Mouse (Mus musculus) adrenal gland, adult 8-10 months (tissue): ENCODE results near the gene Upp2. TPM values are rescaled to one million over a fixed set of nuclear protein-coding genes. Genes with fewer than 3 reads are reported as not detected.

Experiments
- DNase-seq: peaks from one replicate; pipeline ENCODE4 v3.0.0; 2022
- total RNA-seq, 4 experiments: library from RNA; stranded (reverse); gene quantifications; 2 replicates each; pipeline ENCODE4 v1.2.4; 2022

Gene Upp2
- total RNA-seq, 4 experiments from 2014 or later, result 11.2 to 25.6 (median 20.1) TPM

DNA sequence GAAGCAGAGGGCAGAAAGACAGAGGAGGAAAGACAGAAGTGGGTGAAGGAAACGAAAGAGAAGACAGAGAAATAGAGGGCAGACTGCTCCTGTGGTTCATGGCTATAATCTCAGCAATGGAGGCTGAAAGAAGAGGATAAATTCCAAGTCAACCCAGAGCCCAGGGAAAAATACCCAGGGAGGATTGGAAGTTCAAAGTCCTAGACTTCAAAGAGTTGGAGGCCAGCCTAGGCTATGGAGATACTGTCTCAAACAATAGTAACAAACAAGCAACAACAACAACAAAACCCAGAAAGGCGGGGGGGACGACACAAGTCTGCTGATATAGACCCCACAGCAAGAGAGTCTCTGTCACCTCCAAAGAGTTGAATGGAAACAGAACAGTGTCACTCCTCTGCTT is 14.8 kb upstream of the Upp2 start:
- no peak for DNase-seq

DNA sequence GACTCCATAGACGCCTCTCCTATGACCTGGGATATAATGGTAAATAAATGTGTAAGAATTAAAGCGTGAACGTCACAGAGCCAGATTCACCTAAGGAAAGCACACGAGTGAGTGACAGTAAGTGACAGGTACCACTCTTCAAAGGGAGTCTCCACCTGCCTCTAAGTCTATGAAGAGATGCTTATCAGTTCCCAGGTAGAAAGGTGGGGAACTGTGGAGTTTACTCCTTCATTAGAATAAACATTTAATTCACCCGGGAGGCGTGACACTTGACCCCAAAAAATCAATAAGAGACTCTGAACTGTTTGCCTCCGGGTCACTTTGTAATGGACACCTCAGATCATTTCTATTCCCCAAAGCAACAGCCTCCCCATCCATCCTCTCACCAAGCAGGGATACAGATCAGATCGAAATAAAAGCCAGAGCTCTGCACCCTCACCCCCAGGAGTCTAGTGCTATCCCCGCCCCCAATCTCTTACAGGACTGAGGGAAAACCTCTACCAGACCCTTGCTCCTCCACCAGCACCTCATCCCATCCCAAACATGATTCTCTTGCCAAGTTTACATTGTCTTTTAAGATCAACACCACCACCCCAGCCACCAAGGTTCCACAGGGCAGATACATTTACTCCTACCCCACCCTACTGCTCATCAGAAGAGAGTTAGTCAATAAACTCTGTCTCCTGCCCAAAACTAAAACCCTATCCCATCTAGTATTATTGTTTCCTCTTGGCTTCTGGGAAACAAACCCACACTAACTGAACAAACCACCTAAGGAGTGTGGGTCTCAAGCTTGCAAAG is 9.9 kb upstream of the Upp2 start:
- no peak for DNase-seq

DNA sequence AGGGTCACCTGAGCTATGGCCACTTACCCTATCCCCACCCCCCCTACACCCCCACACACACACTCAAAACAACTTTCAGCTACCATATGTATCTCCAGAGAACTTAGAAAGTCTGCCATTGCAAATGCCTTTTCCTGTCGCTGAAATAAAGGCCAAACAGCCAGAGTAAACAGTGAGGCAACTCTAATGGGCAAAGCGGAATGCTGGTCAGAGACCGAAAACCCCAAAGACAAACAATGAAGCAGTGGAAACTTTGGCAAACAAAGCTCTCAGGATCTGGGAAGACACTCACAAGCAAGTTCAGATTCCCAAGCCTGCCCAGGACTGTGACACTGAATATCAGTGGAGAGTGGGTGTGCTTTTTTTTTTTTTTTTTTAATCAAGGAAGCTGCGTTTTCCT is 5.0 kb upstream of the Upp2 start:
- no peak for DNase-seq

DNA sequence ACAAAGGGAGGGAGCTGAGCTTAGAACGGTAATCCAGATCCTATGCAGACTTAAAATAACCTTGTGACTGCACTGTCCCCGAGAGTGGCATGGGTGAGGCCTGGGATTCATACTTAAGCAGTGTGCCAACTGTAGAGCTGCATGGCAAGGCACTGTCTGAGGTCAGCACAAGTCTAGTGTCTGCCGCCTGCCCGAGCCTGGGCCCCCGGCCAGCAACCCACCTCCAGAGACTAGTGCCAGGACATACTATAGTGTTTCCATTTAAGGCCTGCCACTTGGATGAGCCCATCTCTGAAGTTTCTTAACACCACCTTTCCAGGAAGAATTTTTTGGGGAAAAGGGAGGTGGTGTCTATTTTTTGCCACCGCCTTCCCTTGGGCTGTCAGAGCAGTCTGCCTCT is 1.8 kb upstream of the Upp2 start:
- DNase-seq, result peak; percentile 39

DNA sequence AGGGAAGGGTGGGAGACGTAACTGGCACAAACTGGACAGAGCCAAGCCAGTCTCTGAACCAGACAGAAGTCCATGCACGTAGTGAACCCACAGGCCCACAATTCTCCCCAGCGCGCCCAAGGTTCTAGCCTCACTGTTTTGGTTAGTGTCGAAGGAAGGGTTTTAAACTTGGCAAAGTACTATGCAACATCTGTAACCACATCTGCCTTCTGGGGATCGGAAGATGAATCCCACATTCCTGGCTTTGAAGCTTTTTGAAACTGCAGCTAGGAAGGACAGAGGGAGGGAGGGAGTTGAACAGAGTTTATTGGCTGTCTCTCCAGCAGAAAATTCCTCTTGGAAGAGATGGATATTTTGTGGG is 1.1 kb upstream of the Upp2 start:
- no peak for DNase-seq

DNA sequence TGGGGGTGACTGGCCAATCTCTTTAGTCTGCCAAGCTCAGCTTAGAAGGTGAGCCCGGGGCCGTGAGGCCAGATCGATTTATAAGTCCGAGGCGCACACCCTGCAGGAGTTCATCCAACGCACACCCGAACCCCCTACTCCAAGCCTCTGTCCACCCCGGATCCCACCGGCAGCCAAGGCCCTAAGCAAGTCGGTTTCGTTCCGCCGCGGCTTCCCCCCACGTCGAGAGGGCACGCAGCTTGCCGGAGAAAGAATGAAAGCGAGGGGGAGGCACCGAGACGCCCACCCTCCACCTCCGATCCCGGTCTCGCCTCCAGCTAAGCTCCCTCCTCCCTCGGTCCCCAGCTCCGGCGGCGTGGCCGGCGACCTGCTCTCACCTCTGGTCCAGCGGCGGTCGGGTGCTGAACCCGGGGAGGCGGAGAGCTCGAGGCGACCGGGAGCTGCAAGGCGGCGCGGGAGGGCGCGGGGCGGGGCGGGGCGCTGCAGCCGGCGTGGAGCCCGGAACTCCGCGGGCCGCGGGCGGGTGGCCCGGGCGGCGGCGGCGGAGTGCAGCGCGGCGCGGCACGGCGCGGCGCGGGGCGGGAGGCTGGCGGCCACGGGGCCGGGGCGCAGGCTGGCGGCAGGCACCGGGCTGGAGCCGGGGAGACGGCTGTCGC is 560 bp upstream of the Upp2 start:
- peak; percentile 56 for DNase-seq

DNA sequence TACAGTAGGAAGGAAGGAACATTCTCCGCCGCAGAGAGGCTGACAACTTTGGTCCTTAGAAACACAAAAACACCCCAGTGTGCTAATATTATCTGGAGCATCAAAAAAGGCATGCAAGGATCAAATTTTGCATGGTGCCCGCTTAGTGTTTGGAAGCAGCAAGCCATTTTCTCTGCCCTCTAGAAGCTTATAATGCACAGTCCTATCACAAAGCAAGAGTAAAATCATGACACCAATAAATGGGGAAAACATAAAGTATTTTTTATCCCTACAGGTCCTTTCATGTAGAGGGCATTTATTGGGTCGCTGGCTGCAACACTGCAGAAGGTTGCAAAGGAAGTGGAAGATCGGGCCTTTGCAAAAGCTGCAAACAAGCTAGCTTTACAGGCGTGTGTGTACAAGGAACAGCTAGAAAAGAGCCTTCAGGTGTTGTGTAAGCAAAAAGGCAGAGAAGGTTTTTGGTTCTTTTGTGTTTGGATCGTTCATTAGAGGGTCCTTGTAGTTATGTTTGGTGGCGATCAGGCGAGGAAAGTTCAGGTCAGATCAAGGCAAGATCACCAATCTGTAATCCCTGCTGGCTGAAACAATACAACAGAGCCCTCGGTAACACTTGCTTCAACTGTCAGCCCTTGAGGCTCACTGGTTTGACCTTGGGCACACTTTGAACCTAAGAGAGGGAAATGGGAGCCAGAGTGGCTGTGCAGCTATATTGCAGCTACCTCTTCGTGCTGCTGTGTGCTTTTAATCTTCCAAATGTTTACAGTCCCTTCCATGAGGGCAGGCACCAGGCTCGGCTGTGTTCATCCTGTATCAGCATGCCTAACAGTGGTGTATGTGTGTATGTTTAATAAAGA is 995 bp downstream of the Upp2 start:
- DNase-seq, result peak; percentile 41

DNA sequence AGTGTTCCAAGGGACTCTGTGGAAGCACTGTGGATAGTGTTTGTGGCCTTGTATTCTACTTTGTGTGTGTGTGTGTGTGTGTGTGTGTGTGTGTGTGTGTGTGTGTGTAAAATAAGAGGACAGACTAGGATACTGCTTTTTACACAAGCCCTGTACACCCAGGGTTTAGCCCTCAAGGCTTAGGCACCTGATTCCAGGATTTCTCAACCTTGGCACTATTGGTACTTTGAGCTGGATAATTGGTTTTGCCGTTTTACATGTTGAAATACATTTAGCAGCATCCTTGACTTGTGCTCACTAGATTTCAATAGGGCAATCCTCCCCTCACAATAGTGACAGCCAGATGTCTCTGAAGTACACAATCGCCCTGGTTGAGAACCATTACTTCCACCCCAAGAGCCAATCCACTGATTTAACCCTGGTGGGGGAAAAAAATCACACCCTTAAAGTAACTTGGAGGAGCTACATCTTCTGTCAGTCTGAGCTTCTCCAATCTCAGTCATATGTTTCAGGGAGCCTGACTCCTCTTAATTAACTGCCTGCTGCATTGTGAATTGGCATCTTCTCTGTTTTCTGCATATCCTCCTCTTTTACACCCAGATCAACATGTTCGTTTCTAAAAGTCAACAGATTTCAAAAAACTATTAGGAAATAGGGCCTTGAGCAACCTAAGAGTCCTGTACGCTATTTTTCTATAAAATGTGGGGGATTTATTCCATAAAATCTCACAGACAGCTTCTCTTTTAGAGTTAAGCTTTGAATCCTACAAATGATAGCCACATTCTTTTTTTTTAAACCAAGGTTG is 1.9 kb downstream of the Upp2 start:
- no peak for DNase-seq

DNA sequence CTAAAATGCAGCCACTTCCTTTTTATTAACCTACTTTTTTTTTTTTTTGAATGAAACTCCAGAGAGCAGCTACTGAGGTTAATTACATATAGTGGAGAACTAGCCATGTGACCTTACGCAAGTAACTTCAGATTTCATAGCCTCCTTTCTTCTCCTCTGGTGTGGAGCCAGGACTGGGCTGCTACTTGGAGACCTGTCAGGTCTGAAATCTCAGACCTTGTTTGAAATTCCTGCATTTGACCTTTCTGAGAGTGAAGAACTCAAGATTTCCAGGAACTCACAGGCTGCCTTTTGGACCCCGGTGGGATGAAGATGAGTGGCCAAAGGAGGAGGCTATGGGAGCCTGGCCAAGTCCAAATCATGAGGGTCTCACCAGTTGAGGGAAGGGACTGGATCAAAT is 7.1 kb downstream of the Upp2 start:
- no peak for DNase-seq

DNA sequence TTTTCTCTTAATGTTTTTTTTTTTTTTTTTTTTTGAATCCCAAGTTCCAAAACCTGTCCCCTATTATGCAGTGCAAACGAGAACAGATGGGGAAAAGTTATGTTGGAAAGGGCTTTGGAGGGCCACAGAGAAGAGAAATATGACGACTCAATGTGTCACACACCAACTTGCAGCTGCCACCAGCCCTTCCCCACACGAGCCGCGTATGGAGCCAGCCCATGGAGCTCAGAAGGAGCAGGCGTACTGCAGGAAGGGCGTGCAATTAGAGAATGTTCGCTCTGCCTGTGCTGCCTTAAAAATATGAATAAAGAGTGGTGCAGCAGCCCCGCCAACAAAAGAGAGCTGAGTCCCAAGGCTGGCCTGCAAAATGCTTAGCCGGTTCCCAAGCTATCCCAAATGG is 19.2 kb downstream of the Upp2 start:
- DNase-seq, result no peak

DNA sequence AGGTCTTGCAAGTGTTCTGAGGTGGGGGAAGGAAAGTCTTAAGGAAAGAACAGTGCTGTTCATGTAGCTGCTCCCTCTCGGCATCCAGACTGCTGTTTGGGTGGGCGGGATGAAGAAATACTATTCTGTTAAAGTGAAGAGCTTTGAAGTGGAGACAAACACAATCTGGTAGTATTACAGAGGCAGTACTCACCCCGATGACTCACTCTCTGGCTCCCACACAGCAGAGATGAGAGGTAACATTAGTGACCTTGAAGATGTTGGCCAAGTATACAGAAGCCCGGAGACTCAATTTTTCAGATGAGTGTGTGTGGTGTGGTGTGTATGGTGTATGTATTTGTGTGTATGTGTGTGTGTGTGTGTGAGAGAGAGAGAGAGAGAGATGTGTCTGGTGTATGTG is 22.5 kb downstream of the Upp2 start:
- peak; percentile 58 for DNase-seq

DNA sequence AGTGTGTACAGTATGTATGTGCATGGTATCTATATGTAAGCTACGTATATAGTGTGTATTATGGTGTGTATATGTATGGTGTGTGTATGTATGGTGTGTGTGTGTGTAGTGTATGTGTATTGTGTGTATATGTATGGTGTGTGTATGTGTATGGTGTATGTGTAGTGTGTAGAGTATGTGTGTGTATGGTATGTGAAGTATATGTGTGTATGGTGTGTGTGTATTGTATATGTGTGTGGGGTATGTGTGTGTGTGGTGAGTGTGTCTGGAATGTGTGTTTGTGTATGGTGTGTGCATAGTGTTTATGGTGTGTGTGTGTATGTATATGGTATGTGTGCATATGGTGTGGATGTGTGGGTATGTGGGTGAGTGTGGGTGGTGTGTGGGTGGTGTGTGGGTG is 23.0 kb downstream of the Upp2 start:
- DNase-seq, result no peak

DNA sequence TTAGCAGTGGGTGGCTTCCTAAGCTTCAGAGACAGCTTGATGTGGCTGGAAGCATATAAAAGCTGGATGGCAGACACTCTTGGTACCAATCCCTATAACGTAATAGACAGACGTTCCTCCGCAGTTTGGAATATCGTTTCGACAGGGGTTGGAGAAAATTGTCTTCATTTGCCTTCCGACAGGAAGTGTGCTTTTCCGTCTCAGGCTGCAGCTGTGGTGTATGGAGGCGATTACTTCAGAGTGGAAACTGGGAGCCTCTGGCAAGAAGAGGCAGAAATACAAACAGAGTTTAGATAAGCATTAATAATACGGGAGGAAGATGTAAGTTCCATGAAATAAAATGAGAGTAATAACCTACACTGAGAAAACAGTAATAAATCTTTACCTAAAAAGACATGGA is 28.3 kb downstream of the Upp2 start:
- no peak for DNase-seq

DNA sequence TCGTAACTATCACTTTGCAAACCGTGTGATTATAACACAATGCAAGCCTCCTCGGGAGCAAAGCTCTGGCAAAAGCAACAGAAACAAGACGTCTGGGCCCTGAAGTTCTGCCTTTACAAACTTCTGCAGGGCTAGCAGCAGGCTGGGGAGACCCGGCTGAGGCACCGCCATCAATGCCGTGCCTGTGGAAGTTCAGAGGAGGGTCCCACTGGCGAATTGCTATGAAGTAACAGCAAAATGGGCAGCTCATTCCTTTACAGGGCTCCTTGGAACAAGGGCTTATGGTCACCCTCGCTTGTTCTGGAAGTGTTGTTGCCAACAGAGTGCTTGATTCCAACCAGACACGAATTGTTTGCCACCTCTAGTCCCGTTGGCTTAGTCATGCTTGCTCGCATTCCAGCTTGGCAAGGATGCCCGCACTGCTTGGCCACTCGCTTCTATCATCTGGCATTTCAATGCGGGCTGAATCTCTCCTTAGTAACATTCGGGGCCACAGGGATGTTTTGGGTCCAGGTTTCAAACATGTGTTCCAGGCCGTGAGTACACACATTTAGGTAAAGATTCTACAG is 29.8 kb downstream of the Upp2 start:
- peak; percentile 14 for DNase-seq

DNA sequence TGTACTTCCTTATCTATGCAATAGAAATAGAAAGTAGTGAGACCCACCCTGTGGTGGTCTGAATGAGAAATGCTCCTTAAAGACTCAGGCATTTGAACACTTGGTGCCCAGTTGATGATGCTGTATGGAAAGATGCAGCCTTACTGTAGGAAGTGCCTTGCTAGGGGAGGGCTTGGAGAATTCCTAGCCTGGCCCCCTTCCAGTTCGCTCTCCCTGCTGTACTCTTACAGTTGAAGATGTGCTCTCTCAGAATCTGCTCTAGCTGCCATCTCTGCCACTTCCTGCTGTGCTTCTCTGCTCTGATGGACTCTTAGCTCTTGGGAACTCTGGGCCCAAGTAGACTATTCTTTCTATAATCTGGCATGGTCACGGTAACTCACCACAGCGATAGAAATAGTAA is 30.5 kb downstream of the Upp2 start:
- DNase-seq, result no peak

DNA sequence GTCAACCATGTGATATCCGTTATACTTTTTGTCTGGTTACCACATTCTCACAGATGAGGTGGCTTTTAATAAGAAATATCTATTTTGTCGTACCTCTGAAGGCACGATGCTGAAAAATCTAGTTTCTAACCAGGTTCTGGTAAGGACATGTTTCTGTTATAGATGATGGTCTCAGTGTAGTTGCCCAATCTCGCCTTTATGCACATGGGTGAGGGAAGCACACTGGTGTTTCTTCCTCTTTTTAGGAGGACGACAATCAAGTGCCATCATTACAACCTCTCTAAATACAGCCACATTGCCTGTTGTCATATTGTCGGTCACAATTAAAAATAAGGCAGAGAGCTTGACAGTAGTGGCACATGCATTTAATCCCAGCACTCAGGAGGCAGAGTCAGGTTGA is 32.5 kb downstream of the Upp2 start:
- no peak for DNase-seq

DNA sequence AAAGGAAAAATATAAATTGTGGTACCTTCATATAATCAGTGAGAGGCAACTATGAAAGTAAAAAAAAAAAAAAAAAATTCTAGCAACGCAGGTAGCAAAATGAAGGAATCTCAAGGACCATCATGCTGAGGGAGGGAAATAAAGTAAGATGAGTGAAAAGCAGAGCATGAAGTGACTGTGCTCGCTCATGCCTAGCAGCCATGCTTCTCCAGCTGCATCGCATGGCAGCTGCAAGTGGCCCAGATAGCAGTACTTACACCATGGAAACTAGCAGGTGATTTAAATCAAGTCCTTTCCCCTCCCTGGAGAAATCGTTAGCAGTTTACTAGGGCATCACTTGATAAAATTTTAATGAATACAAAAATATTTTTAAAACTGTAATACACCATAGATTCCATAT is 34.3 kb downstream of the Upp2 start:
- no peak for DNase-seq

DNA sequence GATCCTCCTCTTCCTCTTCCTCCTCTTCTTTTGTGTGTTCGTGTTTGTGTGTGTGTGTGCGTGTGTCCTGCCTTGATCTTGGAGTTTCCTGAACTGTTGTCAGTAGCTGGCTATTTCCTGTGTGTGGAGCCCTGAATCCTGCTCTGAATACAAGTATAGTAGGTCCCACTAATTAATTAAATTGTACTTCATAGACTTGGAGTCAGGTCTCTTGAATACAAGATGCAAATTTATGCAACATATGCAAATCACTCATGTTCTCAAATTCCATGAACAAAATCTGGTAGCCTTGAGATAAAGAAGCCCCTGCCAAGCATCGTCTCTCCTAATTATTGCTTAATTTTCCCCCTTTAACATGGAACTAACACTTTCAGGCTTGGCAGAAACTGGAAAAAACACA is 36.3 kb downstream of the Upp2 start:
- no peak for DNase-seq

DNA sequence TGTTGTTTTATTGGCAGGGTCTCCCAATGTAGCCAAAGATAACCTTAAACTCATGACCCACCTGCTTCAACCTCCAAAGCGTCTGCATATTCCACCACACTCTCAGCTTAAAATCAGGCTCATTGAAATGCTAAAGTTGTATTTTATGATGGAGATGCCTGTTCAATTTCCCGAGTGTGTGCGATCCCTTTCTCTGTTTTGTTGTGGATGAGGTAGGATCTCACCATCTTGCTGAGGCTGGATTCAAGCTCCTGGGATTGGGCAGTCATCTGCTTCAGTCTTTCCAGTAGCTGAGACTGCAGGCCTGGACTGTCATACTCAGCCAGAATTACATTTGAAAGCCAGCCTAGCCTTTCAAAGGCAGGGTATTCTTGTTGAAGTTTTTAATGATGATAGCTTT is 37.7 kb downstream of the Upp2 start:
- no peak for DNase-seq

DNA sequence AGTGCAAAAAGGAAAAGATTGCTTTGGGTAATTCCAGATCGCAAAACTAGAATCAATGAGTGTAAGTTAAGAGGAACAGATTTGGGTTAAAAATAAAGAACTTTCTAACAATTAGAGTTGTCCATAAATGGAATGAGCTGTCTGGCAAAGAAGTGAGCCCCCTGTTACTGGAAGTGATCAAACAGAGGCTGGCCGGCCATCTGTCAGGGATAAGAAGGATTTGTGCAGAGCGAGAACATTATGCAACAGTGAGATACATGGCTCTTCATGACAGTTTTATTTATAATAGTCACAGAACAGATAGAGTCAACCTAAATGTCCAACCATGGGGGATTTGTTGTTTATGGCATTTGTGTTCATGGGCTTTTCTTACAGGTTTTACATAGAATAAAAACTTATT is 46.6 kb downstream of the Upp2 start:
- no peak for DNase-seq

DNA sequence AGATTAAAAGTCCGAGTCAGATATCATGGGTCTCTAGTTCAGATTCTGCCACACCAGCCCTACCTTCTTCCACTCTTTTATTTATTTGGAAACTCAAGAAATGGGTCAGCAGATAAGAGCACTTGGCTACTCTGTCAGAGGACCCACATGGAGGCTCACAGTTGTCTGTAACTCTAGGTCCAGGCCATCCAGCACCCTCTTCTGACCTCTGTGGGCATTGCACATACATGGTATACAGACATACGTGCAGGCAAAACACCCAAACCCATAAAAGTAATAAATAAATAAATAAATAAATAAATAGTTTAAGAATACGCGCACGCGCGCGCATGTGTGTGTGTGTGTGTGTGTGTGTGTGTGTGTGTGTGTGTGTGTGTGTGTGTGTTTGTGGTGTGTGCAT is 47.8 kb downstream of the Upp2 start:
- DNase-seq, result no peak

DNA sequence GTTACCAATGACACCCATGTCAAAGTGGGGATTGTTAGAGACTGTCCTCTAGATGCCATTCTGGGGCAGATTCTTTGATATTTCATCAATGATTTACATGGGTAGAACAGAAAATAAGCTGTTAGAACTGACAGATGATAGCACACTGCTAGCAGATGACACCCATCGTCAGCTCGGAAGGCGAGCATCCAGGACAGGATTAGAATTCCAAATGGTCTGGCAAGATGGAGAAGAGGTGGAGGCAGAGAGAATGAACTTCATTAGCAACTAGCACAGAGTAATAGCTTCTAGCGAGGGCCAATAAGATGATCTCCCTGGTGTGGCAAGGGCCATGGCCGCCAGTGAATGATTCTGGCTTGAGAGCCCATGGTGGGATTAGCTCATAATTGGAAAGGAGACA is 48.7 kb downstream of the Upp2 start:
- no peak for DNase-seq
